Mouse (Mus musculus) testis, adult 2 months (tissue): ENCODE results near the gene Phldb2. TPM values are rescaled to one million over a fixed set of nuclear protein-coding genes. Genes with fewer than 3 reads are reported as not detected.

Experiments used
- H3K27ac ChIP-seq: fragments of 200-500 bp; 2 replicates; pipeline ENCODE4 v1.5.1; 2012; ENCODE audit warnings: low read depth, low read length; ENCODE audit not compliant: control insufficient read depth, insufficient read depth
- H3K27me3 ChIP-seq: fragments of 200-500 bp; 2 replicates; pipeline ENCODE4 v1.6.1; 2012; ENCODE audit warnings: mild to moderate bottlenecking, low read length, moderate library complexity; ENCODE audit not compliant: control insufficient read depth, insufficient read depth
- H3K36me3 ChIP-seq: fragments of 200-500 bp; 2 replicates; pipeline ENCODE4 v1.6.1; 2012; ENCODE audit warnings: mild to moderate bottlenecking, low read length; ENCODE audit not compliant: control insufficient read depth, insufficient read depth
- H3K4me1 ChIP-seq: fragments of 200-500 bp; 2 replicates; pipeline ENCODE4 v1.6.1; 2012; ENCODE audit warnings: low read length; ENCODE audit not compliant: control insufficient read depth, insufficient read depth
- H3K4me3 ChIP-seq: fragments of 200-500 bp; 2 replicates; pipeline ENCODE4 v1.5.1; 2012; ENCODE audit warnings: low read depth, mild to moderate bottlenecking, low read length, moderate library complexity, mixed read lengths; ENCODE audit not compliant: control insufficient read depth
- CTCF ChIP-seq: fragments of 200-500 bp; IDR thresholded peaks from 2 replicates; pipeline ENCODE4 v1.5.1; 2012; ENCODE audit warnings: low read depth, mild to moderate bottlenecking, inconsistent platforms, low read length, moderate library complexity; ENCODE audit not compliant: control insufficient read depth, insufficient read depth, insufficient replicate concordance
- POLR2A ChIP-seq: fragments of 200-500 bp; IDR thresholded peaks from 2 replicates; pipeline ENCODE4 v1.6.1; 2012; ENCODE audit warnings: low read depth, mild to moderate bottlenecking, inconsistent platforms, low read length, moderate library complexity; ENCODE audit not compliant: control insufficient read depth
- polyA plus RNA-seq: library from polyadenylated mRNA; depleted of rRNA; stranded (reverse); fragments of >200 nt; gene quantifications from 2 replicates; pipeline ENCODE4 v1.2.3, GENCODE M21; 2012; rRNA removed

Phldb2 gene
- 0.65 and 0.69 TPM in 2 replicates for polyA plus RNA-seq

- Histone ChIP-seq H3K27me3 (no peaks in the 10 kb centered on the region), H3K4me3 (no peak within 1 kb of the TSS), H3K36me3 (no peaks in the 10 kb centered on the region), H3K4me1 (no peaks in the 10 kb centered on the region), H3K27ac (no peak within 1 kb of the TSS)
- no peak for TF ChIP-seq CTCF
- TF ChIP-seq POLR2A, result no peak
These were observed at the start of gene Phldb2 for GRCm38 (mm10) chr16:45953394-45953793. Phldb2 (minus strand) TSS chr16:45953598.

GRCm38 (mm10) chr16:46001550-46002166 is 48.3 kb upstream of the Phldb2 start:
- Histone ChIP-seq H3K4me1 (no peaks in the 10 kb centered on the region), H3K4me3 (no peak overlapping the region), H3K27me3 (no peaks in the 10 kb centered on the region), H3K36me3 (no peaks in the 10 kb centered on the region), H3K27ac (no peak overlapping the region)
- TF ChIP-seq POLR2A, result no peak
- TF ChIP-seq CTCF, result no peak

GRCm38 (mm10) chr16:46000976-46001375 is 47.6 kb upstream of the Phldb2 start:
- Histone ChIP-seq H3K4me1 (no peaks in the 10 kb centered on the region), H3K27me3 (no peaks in the 10 kb centered on the region)
- TF ChIP-seq POLR2A (no peak), CTCF (no peak)

GRCm38 (mm10) chr16:45999374-46000191 is 46.2 kb upstream of the Phldb2 start:
- no peaks in the 10 kb centered on the region for H3K27me3 ChIP-seq
- no peaks in the 10 kb centered on the region for H3K36me3 ChIP-seq
- no peak overlapping the region for H3K4me3 ChIP-seq
- TF ChIP-seq POLR2A (no peak), CTCF (no peak)
- no peak overlapping the region for H3K27ac ChIP-seq
- no peaks in the 10 kb centered on the region for H3K4me1 ChIP-seq

More at GRCm38 (mm10) chr16:46000976-46001375, 47.6 kb upstream of the Phldb2 start:
- Histone ChIP-seq H3K36me3 (no peaks in the 10 kb centered on the region), H3K27ac (no peak overlapping the region), H3K4me3 (no peak overlapping the region)

GRCm38 (mm10) chr16:45998231-45998630 is 44.8 kb upstream of the Phldb2 start:
- no peaks in the 10 kb centered on the region for H3K4me1 ChIP-seq
- no peaks in the 10 kb centered on the region for H3K36me3 ChIP-seq
- H3K27me3 ChIP-seq, result no peaks in the 10 kb centered on the region
- no peak overlapping the region for H3K27ac ChIP-seq
- TF ChIP-seq POLR2A (no peak), CTCF (no peak)
- no peak overlapping the region for H3K4me3 ChIP-seq

- H3K4me3 ChIP-seq, result no peak overlapping the region
- TF ChIP-seq POLR2A (no peak), CTCF (no peak)
- H3K4me1 ChIP-seq, result no peaks in the 10 kb centered on the region
- no peaks in the 10 kb centered on the region for H3K27me3 ChIP-seq
- H3K36me3 ChIP-seq, result no peaks in the 10 kb centered on the region
- H3K27ac ChIP-seq, result no peak overlapping the region
These were observed 37.7 kb upstream of the Phldb2 start for GRCm38 (mm10) chr16:45990901-45991676.

- Histone ChIP-seq H3K27ac (no peak overlapping the region), H3K36me3 (no peaks in the 10 kb centered on the region), H3K27me3 (no peaks in the 10 kb centered on the region), H3K4me3 (no peak overlapping the region), H3K4me1 (no peaks in the 10 kb centered on the region)
- TF ChIP-seq POLR2A, result no peak
- no peak for TF ChIP-seq CTCF
These were observed 32.8 kb upstream of the Phldb2 start for GRCm38 (mm10) chr16:45986236-45986635.
